Mouse (Mus musculus) intestine, embryonic 14.5 days (tissue): ENCODE measurements around the gene Eml4. TPM values are rescaled to one million over a fixed set of nuclear protein-coding genes. Genes with fewer than 3 reads are reported as not detected.
A peak's percentile ranks its signal among the peaks of the same experiment; 100 is the strongest.

ENCODE experiments used
- ATAC-seq: fragments of 200-750 bp; cut with Nextera tagmentation; replicated peaks from 2 replicates; pipeline ENCODE4 v1.8.0; 2017; ENCODE audit warnings: low read depth, moderate number of reproducible peaks, moderate TSS enrichment, moderate library complexity; ENCODE audit not compliant: low FRiP score, low TSS enrichment
- DNase-seq: peaks from one replicate; pipeline ENCODE4 v3.0.0-alpha.2; 2018; ENCODE audit warnings: low spot score
- H3K27ac ChIP-seq: fragments of 300-500 bp; sonication (generic); 2 replicates; pipeline ENCODE4 v1.5.1; 2014; ENCODE audit warnings: low read depth, mild to moderate bottlenecking, control low read depth
- H3K27me3 ChIP-seq: fragments of 300-500 bp; sonication (generic); replicated peaks from 2 replicates; pipeline ENCODE4 v1.6.1; 2014; ENCODE audit warnings: low read length, control low read depth; ENCODE audit not compliant: control insufficient read depth, insufficient read depth
- H3K36me3 ChIP-seq: fragments of 300-500 bp; sonication (generic); 2 replicates; pipeline ENCODE4 v1.6.1; 2014; ENCODE audit warnings: low read length, control low read depth; ENCODE audit not compliant: control insufficient read depth, insufficient read depth
- H3K4me1 ChIP-seq: fragments of 300-500 bp; sonication (generic); replicated peaks from 2 replicates; pipeline ENCODE4 v1.6.1; 2014; ENCODE audit warnings: low read length, control low read depth, mixed read lengths; ENCODE audit not compliant: control insufficient read depth, insufficient read depth
- H3K4me2 ChIP-seq: fragments of 300-500 bp; sonication (generic); 2 replicates; pipeline ENCODE4 v1.6.1; 2014; ENCODE audit warnings: low read length
- H3K4me3 ChIP-seq: fragments of 300-500 bp; sonication (generic); 2 replicates; pipeline ENCODE4 v1.5.1; 2014; ENCODE audit warnings: low read depth, low read length, control low read depth, mixed read lengths
- H3K9ac ChIP-seq: fragments of 300-500 bp; sonication (generic); 2 replicates; pipeline ENCODE4 v1.6.1; 2014; ENCODE audit warnings: mild to moderate bottlenecking, low read length
- H3K9me3 ChIP-seq: fragments of 300-500 bp; sonication (generic); 2 replicates; pipeline ENCODE4 v1.6.1; 2016; ENCODE audit warnings: low read length, control low read depth; ENCODE audit not compliant: control insufficient read depth
- WGBS: fragments of 180-500 bp; shearing (Covaris S2); extraction: QIAGEN DNeasy Blood & Tissue Kit; methylation state at CpG from one replicate; pipeline ENCODE4 v1.1.7; 2014; 5-methylcytosine and 5-hydroxymethylcytosine counted together
- polyA plus RNA-seq: library from polyadenylated mRNA; unstranded; fragments of >200 nt; fragmentation: Nextera tagmentation; extraction: Ambion mirVana; gene quantifications from 2 replicates; pipeline ENCODE4 v1.2.1, GENCODE M21; 2014

Gene Eml4
- polyA plus RNA-seq, 1 experiment from 2014 or later, result 52.9 TPM

- Histone ChIP-seq H3K9me3 (no peaks in the 10 kb centered on the region), H3K4me3 (no peak overlapping the region), H3K27me3 (no peaks in the 10 kb centered on the region), H3K27ac (no peak overlapping the region), H3K4me1 (peaks cover 8% of the 10 kb centered on the region; the same call in 1 of the 2 replicates), H3K9ac (no peak overlapping the region), H3K36me3 (no peaks in the 10 kb centered on the region), H3K4me2 (no peak overlapping the region)
- DNase-seq, result no peak
- ATAC-seq, result no peak
- WGBS, result 75% methylated on average over 13 of the region's 13 CpGs
Observed at GRCm38 (mm10) chr17:83337051-83337898, 13.5 kb upstream of the Eml4 start.

GRCm38 (mm10) chr17:83339368-83340085, 11.2 kb upstream of the Eml4 start:
- 74% methylated on average over 13 of the region's 13 CpGs for WGBS
- Histone ChIP-seq H3K9ac (no peak overlapping the region), H3K36me3 (no peaks in the 10 kb centered on the region), H3K4me2 (no peak overlapping the region), H3K4me3 (no peak overlapping the region), H3K9me3 (no peaks in the 10 kb centered on the region), H3K27ac (no peak overlapping the region), H3K4me1 (peaks cover 8% of the 10 kb centered on the region; the same call in 1 of the 2 replicates), H3K27me3 (no peaks in the 10 kb centered on the region)
- no peak for DNase-seq
- no peak for ATAC-seq

- WGBS, result 56% methylated on average over 16 of the region's 16 CpGs
- no peak overlapping the region for H3K4me3 ChIP-seq
- no peaks in the 10 kb centered on the region for H3K36me3 ChIP-seq
- H3K9ac ChIP-seq, result no peak overlapping the region
- H3K4me1 ChIP-seq, result peaks cover 8% of the 10 kb centered on the region; the same call in 1 of the 2 replicates
- DNase-seq, result no peak
- no peak overlapping the region for H3K4me2 ChIP-seq
- no peaks in the 10 kb centered on the region for H3K9me3 ChIP-seq
- ATAC-seq, result no peak
- H3K27me3 ChIP-seq, result no peaks in the 10 kb centered on the region
- H3K27ac ChIP-seq, result no peak overlapping the region
Observed at GRCm38 (mm10) chr17:83340895-83341524, 9.7 kb upstream of the Eml4 start.

- no peaks in the 10 kb centered on the region for H3K36me3 ChIP-seq
- no peaks in the 10 kb centered on the region for H3K9me3 ChIP-seq
- no peak overlapping the region for H3K4me3 ChIP-seq
- H3K4me2 ChIP-seq, result no peak overlapping the region
- DNase-seq (peak; percentile 12), ATAC-seq (no peak)
- H3K4me1 ChIP-seq, result peaks cover 8% of the 10 kb centered on the region; the same call in 1 of the 2 replicates
- no peak overlapping the region for H3K9ac ChIP-seq
- no peak overlapping the region for H3K27ac ChIP-seq
- WGBS, result 80% methylated on average over 7 of the region's 7 CpGs
- no peaks in the 10 kb centered on the region for H3K27me3 ChIP-seq
Observed at GRCm38 (mm10) chr17:83344226-83344625, 6.5 kb upstream of the Eml4 start.

GRCm38 (mm10) chr17:83348056-83348822, 2.5 kb upstream of the Eml4 start:
- DNase-seq (no peak), ATAC-seq (no peak)
- Histone ChIP-seq H3K4me2 (no peak overlapping the region), H3K9me3 (no peaks in the 10 kb centered on the region), H3K36me3 (no peaks in the 10 kb centered on the region), H3K4me1 (peaks cover 9% of the 10 kb centered on the region), H3K27me3 (no peaks in the 10 kb centered on the region), H3K9ac (no peak overlapping the region), H3K4me3 (no peak overlapping the region), H3K27ac (no peak overlapping the region)
- WGBS, result 86% methylated on average over 9 of the region's 9 CpGs

GRCm38 (mm10) chr17:83351119-83351531, 394 bp downstream of the Eml4 start:
- Histone ChIP-seq H3K27ac (peak overlapping the region; percentile 92), H3K4me1 (peaks cover 27% of the 10 kb centered on the region), H3K9ac (peak overlapping the region; percentile 90), H3K27me3 (no peaks in the 10 kb centered on the region), H3K4me2 (peak overlapping the region; percentile 69), H3K9me3 (no peaks in the 10 kb centered on the region), H3K4me3 (peak overlapping the region; percentile 87), H3K36me3 (no peaks in the 10 kb centered on the region)
- ATAC-seq, result peak; percentile 69
- DNase-seq, result peak; percentile 78
- WGBS, result under 1% methylated on average over 40 of the region's 57 CpGs

GRCm38 (mm10) chr17:83351601-83352413, 1.1 kb downstream of the Eml4 start:
- WGBS, result 5% methylated on average over 13 of the region's 13 CpGs
- Histone ChIP-seq H3K9ac (peak overlapping the region; percentile 90), H3K9me3 (no peaks in the 10 kb centered on the region), H3K4me3 (peak overlapping the region; percentile 87), H3K4me1 (peaks cover 28% of the 10 kb centered on the region), H3K36me3 (no peaks in the 10 kb centered on the region), H3K27me3 (no peaks in the 10 kb centered on the region), H3K4me2 (peak overlapping the region; percentile 69), H3K27ac (peak overlapping the region; percentile 92)
- DNase-seq (peak; percentile 67), ATAC-seq (no peak)
